Mouse (Mus musculus): ENCODE results near the gene Ankrd65. TPM values are rescaled to one million over a fixed set of nuclear protein-coding genes. Genes with fewer than 3 reads are reported as not detected.
"Not testable (repeated sequence)": the region's sequence is repeated elsewhere in the genome, so short reads cannot be mapped to it uniquely, and the experiment has no call there.

The Ankrd65 gene
- total RNA-seq, 4 experiments from 2014 or later: not detected

DNA sequence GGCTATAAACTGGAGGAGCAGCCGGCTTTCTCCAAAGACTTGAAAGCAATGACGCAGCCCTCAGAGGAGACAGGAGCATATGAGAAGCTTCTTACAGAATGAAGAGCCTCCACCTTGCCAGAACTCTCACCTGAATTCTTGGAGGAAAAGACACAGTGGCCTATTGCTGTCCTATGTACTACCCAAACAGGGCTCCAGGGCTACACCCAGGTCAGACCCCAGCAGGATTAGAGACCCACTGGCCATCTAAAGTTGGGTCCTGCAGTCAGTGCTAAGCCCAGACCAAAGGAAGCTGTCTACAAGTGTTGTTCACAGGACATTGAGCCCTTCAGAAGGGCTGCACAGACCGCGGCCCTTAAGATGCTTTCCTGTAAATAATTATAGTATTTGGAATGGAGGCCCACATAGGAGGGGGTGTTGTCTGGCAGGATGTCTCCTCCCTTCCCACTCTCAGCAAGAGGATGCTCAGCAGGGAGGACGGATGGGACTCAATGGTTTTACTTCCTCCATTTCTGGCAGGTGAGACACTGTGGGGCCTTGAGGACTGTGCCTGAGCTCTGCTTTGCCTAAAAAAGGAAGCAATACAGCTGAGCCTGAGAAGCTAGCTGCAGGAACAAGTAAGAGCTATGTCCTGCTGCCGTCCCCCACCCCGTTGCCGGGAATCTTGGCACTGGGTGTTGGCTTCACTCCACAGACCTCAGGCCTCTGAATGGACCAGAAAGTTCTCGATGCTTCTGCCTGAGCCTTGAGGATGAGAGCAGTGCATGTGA is 15.1 kb upstream of the Ankrd65 start:
- DNase-seq (ENCODE audit: low spot score in 2 of 2): peak; percentile 52 to 68

DNA sequence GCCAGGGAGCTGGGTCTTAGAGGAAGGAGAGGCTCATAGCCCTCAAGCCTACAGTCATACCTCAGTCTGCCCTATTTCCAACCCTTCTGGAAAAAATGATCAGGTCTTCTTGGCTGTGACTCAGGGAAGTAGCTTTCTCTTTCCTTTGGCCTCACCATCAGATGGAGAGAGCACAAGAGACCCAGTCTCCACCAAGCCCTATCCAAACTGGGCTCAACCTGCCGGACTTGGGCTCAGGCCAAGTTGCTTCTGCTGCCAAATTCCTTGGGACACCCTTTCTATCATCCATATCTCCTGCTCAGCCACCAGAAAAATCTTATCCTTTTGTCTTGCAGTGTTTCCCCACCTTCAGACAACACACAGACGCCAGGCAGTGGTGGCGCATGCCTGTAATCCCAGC is 14.4 kb upstream of the Ankrd65 start:
- peak in 1 of 2 experiments; percentile 28 for DNase-seq (ENCODE audit: low spot score in 2 of 2)

DNA sequence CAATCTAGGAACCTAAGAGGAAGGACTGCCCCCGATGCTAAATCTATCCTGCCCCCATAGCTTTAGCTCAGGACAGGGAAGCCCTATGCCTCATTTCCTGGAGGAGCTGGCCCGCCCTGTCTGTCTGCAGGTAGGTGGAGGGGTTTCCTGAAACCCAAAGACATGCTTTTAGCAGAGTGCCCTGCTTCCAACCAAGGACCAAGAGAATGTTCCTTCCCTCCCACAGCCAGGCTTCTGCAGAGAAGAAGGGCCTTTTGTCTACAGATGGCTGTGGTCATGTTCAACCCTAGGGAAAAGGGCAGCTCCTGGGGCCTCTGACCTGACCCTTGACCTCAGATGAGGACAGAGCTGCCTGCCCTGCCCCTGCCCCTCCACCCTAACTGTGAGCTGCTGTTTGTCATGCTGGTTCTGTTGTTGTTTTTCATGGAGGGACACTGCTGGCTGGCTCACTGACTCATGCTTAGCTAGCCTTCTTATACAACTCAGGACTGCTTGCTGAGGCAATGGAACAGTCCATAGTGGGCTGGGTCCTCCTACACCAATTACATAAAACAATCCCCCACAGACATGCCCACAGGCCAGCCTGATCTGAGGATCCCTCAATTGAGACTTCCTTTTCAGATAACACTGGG is 13.4 kb upstream of the Ankrd65 start:
- DNase-seq (ENCODE audit: low spot score in 2 of 2): peak; percentile 43 to 46

DNA sequence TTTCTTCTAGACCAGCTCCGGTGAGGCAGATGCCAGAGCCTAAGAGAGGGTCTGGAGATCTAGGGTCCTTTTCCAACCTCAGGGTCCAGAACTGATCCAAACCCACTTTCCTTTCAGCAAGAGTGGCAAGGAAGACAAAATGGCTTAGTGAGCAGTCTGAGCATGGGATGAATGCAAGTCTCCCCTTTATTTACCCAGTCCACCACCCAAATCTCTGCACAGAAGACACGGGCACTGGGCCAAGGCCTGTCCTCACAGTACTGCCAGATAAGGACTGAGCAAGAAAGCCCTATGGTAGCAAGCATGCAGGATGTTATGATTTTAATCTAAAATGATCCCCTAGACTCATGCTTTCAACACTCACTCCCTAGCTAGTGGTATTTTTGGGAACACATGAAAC is 12.4 kb upstream of the Ankrd65 start:
- no peak for DNase-seq (ENCODE audit: low spot score in 2 of 2)

DNA sequence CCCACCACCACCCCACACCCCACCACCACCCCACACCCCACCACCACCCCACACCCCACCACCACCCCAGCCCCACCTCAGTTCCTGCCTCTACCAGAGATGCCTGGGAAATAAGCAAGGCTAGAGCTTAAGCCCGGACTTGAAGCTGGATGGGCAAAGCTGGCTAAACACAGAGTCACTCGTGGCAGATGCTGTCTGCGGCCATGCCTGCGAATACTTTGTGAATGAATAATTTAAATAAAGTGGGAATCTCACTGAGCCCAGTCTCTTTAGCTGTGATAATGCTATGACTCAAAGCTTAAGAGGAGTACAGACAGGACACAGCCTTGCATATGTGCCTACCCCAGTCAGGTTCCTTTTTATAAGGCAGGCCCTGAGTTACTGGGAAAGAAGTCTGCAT is 10.7 kb upstream of the Ankrd65 start:
- no peak for DNase-seq (ENCODE audit: low spot score in 2 of 2)

DNA sequence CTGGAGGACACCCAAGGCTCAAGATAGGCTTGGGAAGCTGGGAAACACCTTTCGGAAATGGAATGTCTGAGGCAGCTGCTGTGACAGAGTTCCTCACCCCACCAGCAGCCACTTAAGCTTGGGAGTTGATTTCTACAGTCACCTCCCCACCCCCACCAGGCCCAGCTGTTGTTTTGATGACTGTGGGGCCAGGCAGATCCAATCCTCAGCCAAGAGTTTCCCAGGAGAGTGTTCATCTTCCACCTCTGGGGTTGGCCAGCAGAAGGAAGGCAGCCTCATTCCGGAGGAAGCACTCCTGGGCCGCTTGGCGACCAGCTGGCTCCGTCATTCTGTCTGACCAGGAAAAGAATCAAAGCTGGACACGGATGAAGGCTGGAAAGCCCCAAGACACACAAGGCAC is 9.3 kb upstream of the Ankrd65 start:
- DNase-seq (ENCODE audit: low spot score in 2 of 2): no peak

DNA sequence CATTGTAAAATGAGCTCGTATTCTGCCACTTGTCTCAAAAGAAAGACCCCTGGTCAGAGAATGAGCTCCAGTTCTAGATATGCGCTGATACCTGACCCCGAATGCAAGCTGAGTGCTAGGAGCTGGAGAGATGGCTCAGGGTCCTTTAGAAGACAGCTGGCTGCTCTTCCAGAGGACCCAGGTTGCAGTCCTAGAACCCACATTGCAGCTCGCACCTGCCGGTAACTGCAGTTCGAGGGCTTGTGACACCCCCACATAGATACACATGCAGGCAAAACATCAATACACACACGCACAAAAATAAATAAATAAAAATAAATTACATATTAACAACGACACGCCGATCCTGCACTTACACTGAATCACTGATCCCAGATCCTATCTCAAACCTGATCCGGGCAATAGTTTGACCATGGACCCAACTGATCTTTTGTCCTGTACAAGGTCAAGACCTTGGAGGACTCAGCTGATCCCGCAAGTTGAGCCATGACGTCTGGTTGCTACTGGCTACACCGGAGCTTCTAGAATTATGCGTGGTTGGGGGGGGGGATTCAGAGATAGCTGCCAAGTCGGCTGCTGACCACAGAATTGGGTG is 6.7 kb upstream of the Ankrd65 start:
- no peak for DNase-seq (ENCODE audit: low spot score in 2 of 2)

DNA sequence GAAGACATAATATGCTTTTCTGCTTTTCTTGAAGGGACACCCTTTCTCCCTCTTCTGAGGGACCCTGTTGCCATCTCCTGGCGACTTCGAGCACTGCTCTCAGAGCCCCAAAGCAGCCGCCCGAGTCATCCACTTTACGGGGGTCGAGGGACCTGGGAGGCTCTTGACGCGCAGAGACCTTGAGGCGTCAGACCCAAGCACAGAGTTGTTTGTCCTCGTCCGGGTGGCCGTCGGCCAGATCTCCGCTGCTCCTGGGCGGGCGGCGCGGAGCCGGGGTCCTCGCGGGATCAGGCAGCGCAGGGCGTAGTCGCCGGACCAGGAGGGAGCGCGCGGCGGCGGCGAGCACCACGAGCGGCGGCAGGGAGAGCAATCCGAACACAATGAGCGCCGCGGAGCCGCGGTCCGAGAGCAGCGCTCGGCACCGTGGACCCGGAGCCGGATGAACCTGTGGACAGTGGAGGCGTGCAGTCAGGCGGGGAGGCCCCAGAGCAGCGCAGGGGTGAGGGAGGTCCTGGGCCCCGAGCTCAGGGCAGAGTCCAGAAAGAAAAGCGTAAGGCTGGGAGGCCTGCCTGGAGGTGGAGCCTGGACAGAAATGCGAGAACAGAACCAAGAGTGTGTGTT is 6.0 kb upstream of the Ankrd65 start:
- peak; percentile 68 to 72 for DNase-seq (ENCODE audit: low spot score in 2 of 2)

DNA sequence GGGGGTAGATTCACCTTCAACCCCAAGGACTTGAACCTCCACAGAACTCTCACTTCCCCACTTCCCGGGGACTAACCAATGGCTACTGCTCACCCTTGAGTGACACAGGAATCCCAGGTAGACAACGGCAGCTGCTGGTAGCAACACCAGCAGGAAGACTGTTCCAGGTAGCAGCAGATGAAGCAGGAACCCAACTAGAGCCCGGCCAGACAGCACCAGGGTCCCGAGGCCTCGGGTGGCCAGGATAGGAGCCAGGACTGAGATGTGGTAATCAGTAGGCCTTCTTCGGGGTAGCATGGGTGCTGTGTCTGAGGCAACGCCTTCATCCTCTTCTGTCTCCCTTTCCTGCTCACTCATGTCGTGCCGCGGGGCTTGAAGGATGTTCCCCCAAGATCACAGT is 5.0 kb upstream of the Ankrd65 start:
- DNase-seq (ENCODE audit: low spot score in 2 of 2): no peak

DNA sequence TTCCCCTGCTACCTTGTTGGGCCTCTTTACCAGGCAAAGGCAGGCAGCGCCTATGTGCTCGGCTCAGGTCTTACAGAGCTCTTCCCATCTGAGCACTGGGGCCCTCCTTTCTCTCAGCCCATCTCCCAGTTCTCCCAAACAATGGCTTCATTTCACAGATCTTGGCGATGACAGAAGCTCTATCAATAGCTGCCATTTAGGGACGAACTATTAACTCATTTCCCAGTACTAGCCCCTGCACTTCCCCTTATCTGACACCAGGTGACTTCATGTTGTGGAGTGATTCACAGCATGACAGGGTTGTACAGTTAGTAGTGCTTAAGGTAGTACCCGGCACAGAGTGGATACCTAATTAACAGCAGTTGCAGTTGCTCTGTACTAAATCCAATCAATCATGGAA is 4.4 kb upstream of the Ankrd65 start, which contains the start of gene Tmem88b:
Gene Tmem88b (minus strand): TSS at position 56 of the 400 bp plus-strand sequence.
- DNase-seq (ENCODE audit: low spot score in 2 of 2): no peak

DNA sequence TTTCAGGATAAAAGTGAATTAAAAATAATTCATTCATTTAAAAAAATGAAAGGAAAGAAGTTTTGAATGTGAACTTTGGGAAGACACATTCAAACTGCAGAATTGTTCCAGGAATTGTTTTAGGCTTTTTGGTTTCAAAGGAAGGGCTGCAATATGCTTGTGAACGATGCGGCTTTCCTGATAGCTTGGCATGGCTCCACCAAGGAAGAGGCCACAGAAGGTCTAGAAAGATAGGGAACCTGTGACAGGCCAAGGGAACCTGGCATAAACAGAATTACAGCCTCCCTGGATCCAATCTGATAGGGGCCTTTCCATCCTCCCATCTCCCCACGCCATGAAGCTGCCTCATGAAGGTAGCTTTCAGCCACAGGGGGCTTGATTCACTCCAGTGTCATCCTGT is 1.9 kb upstream of the Ankrd65 start:
- DNase-seq (ENCODE audit: low spot score in 2 of 2): no peak

DNA sequence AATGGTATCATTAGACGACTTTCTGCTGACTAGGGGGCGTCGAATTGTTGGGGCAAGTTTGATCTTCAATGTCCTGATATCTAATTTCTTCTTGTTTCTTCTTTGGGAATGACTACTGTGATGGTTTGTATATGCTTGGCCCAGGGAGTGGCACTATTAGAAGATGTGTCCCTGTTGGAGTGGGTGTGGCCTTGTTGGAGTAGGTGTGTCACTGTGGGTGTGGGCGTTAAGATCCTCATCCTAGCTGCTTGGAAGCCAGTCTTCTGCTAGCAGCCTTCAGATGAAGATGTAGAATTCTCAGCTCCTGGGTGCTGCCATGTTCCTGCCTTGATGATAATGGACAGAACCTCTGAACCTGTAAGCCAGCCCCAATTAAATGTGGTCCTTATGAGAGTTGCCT is 1.4 kb upstream of the Ankrd65 start:
- DNase-seq (ENCODE audit: low spot score in 2 of 2): not testable (repeated sequence)

DNA sequence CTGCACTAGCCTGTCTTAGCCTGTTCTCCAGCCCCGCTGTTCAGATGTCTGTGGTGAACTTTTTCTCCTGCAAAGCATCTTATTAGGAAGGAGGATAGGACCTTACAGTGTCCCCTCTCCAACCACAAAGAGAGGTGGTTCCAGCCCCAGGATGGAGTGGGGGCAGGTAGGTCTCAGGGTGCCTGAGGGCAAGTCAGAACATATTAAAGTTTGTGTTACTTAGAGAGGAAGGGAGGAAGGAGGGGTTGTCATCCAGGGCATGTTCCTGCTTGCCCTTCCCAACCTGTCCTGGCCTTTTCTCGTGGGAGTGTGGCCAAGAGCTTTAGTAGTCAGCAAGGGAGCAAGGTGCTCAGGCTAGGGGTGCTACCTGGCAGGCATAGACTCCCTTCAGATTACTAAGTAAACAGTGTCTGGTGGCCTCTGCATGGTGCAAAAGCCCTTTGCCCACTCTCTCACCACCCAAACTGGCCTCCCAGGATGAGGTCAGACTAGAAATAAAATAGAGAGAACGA is 467 bp downstream of the Ankrd65 start:
- no peak for DNase-seq (ENCODE audit: low spot score in 2 of 2)

DNA sequence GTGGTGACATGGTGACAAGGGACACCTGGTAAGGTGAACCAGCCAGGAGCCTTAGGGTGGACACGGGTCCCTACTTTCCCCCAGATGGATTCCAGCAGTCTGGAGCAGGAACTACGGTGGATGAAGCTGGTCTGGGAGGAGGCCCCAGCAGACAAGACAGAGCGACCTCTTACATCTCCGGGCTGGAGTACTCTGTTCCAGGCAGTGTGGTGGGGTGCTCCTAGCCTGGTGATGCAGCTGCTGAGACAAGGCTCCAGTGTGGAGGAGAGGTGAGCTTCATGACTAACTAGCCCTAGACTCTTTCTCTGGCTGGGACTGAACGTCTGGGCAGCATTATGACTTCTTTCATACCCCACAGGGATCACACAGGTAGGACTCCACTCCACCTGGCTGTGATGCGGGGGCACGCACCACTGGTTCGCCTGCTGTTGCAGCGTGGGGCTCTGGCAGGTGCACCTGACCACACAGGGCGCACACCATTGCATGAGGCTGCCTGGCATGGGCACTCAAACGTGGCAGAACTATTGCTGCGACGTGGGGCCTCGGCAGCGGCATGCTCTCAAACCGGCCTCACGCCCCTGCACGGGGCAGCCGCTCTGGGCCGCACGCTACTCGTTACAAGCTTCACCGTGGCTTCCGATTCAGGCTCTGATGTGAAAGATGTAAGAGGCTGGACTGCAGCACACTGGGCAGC is 1.1 kb downstream of the Ankrd65 start:
- no peak for DNase-seq (ENCODE audit: low spot score in 2 of 2)

DNA sequence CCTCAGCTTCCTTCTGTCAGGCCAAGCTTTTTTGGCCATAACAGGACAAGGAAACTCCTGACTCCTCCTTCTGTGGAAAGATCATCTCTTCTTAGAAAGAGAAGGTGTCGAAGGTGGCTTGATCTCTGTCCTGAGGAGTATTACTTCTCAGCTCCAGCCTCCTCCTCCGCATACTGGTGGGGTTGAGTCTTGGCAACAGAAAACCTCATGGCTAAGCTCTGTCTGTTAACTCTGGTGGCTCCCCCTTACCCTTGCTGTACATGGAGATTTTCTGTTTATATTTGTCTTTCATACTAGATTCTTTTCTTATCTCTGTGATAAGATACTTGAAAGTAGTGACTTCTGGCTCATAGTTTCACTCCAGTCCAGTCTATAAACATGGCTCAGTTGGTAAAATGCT is 3.5 kb downstream of the Ankrd65 start:
- DNase-seq (ENCODE audit: low spot score in 2 of 2): no peak

DNA sequence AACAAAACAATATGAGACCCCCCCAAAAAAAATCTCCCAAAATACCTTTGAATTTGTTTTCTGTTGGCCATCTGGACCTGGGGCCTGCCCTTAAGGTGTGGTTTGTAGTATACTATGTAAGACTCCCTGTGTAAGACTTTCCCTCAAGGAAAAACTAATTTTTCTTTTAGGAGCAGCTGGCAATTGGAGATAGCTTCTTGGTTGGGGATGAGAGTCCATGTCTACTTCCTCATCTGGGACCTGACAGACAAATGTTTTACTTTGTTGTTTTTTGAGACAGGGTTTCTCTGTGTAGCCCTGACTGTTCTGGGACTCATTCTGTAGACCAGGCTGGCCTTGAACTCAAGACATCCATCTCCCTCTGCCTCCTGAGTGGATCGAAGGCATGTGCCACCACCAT is 11.8 kb downstream of the Ankrd65 start:
- DNase-seq (ENCODE audit: low spot score in 2 of 2): no peak

DNA sequence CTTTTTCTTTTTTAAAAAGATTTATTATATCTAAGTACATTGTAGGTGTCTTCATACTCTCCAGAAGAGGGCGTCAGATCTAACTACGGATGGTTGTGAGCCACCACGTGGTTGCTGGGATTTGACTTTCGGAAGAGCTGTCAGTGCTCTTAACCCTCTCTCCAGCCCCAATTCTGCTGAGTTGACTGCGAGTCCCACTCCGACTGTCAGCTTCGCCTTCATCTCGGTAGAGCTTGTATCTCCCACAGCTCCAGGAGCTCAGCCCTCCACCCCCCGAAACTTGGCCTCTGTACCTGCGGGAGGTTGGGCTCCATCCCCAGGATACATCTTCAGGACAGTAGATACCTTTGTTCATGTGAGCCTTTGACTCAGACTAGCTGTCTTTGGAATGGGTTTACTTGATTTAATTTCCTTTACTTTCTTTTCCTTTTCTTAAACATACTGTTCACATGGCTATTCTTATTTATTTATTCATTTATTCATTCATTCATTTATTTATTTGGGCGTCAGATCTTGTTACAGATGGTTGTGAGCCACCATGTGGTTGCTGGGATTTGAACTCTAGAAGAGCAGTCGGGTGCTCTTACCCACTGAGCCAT is 12.6 kb downstream of the Ankrd65 start, which contains the start of gene Mrpl20:
Gene Mrpl20 (plus strand): TSS at position 138 of the 599 bp plus-strand sequence.
- DNase-seq (ENCODE audit: low spot score in 2 of 2): no peak

DNA sequence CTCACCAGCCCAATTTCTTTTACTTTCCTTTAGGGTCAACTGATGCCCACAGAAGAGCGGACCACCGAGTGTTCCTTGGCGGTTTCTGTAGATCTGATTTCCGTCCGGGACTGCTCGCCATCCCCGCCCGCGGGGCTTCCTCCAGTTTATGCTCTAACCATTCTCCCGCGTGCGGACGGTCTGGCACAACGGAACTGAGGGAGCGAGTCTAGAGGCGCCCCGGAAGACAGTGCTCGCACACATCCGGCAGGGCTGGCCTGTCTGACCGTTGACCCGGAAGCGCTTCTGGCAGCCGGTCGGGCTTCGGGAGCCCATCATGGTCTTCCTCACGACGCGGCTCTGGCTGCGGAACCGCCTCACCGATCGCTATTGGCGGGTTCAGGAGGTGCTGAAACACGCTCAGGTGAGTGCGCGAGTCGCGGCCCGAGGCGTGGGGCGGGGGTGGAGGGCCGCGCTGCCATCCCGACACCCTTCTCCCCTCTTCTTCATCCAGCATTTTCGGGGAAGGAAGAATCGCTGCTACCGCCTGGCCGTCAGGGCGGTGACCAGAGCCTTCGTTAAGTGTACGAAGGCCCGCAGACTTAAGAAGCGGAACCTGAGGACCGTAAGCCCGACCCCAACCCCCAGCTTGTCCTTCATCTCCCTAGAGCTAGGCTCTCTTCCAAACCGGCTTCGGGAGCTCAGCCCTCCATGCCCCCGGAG is 13.3 kb downstream of the Ankrd65 start:
- DNase-seq (ENCODE audit: low spot score in 2 of 2): peak; percentile 90 to 95

DNA sequence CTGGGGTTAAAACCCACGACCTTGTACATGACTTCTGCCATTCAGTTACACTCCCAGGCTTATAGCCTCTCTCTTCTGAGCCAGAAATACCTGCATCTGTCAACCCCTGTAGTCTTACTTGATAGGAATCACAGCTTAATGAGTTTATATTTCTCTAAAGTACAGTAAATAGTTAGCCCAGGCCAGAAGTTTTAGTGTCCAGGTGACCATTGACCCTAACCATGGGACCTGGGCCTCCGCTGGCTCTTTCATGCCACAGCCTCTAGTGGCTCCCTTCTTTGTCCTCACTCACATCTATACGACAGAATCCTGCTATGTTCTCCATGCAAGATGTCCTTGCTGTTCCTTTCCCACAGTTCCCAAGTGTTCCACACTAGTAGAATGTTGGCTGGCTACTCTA is 17.6 kb downstream of the Ankrd65 start:
- DNase-seq (ENCODE audit: low spot score in 2 of 2): no peak

Data from layer of hippocampus, adult 8-10 months (tissue).